Mouse (Mus musculus): ENCODE results near the gene Arhgef12.
A peak's percentile ranks its signal among the peaks of the same experiment; 100 is the strongest.
"Not testable (repeated sequence)": the region's sequence is repeated elsewhere in the genome, so short reads cannot be mapped to it uniquely, and the experiment has no call there.

Arhgef12 gene

DNA sequence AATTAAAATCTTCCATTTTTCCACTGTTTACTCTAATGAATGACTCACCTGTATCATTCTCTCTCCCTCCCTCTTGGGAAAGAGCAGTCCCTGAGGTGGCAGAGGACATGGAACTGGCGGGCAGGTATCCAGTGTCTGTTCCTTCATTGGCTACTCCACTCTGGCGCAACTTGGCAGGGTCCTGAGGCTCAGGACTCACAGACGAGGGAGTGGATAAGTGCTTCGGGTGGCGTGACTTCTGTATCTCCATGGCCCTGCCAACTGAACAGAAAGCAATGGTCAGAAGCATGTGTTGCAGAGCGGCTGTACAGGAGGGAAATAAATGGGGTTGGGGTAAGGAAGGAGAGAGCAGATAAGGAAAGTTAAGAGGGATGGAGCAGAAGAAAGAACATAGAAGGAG is 109.5 kb downstream of the Arhgef12 start:
- DNase-seq: no peak

DNA sequence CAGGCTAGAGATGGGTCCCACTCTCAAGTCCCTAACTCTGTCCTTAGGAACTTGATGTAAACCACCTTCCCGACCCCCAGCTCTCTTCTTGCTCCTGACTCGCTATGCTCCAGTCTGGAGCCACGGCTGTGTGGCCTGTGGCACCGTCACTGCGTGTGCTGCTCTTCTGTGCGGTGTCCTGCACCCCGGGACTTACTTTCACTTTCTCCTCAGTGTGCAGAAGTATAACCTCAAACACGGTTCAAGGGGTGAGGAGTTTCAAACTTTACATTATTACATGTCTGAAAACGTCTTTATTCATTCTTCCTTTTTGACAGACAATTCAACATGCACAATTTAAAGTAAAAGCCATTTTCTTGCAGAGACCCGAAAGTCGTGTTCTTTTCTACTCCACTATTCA is 111.7 kb downstream of the Arhgef12 start:
- no peak for DNase-seq

DNA sequence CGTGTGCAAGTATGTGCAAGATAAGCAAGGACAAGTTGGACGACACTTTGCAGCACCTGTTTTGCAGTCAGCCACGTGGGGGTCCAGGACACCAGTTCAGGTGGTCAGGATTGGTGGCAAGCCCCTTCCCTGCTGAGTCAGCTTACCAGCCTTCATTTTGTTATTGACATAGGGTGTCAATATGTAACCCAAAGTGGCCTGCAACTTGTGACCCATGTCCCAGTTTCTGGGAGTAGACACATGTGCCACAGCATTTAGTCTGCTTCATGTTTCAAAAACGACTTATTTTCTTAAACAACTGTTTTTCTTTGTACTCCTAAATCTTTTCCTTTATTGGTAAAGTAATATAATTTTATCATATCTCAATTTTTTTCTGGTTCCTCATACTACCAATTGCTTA is 112.3 kb downstream of the Arhgef12 start:
- DNase-seq: no peak

DNA sequence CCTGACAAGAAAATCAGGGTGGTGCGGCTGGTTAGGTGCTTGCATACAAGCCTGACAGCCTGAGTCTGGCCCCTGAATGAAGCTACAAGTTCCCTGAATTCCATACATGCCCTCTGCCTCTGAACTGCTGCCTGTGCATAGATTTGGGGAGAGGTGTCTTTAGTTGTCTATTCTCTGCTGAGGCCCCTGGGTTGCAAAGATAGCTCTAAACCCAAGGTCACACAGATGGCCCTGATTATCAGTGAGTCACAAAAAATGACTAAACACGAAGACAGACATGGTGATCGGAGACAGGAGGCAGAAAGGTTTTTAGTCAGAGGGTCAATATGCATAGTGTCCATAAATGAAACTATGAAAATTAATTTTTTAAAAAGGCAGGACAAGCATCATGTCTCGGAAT is 113.4 kb downstream of the Arhgef12 start:
- no peak for DNase-seq

DNA sequence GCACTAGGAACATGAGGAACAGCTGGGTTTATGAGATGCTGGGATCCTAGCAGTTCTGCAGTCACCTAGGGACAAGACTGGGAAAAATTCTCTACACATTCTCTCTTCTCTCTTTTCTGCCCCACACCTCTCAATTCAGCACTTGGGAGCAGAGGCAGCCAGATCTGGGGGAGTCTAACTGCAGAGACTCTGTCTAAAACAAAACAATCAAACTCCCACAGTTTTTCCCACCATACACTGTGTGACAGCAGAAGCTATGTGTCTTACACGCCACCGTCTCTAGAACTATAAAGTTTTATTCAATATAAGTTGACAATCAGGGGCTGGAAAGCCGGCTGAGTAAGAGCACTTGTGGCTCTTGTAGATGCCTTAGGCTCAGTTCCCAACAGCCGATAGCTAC is 119.1 kb downstream of the Arhgef12 start:
- no peak for DNase-seq

DNA sequence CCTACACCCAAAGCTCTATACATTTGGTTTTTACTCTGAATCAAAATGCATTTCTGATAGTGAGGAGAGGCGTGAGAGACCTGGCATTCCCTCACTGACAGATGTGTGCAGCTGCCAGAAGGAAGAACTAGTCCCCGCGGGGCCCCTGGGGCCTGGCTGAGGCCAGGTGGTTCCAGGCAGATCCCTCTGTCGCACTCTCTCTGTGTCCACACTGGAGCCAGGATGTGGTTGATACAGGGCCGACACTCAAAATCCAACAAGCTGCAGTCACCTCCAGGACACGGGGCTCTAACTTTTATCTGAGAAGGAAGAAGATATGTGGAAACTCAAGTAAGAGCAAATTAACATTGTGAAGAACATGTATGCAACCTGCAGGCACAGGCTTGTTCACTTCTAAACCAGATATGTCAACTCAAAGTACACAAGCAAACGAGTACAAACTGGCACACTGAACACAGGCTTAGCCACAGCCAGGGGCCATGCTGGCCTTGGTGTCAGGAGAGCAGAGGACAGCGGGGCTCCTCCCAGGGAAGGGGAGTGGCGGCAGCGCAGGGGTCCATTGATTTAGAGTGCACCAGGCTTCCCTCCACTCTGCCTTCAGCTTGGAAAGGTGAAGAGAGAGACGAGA is 138.0 kb downstream of the Arhgef12 start:
- no peak for DNase-seq

GRCm38 (mm10) chr9:42967731-42968130 is 139.3 kb downstream of the Arhgef12 start:
- DNase-seq: no peak

DNA sequence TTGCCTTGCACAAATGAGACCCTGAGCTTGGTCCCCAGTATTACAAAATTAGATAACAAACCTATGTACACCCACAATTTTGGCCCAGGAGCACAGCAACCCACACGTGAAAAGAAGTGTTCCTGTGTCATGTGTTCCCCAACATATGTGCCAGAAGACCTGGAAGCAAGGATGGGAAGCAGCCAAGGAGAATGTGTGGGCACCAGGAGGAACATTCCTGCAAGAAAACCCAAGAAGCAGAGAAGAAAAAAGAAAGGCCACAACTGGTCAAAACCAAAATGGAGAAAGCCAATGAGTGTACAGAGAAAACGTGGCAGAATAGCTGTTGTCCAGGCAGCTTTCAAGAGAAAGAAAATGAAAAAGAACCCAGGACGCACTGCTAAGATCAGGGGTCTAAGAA is 142.2 kb downstream of the Arhgef12 start:
- DNase-seq: not testable (repeated sequence)

DNA sequence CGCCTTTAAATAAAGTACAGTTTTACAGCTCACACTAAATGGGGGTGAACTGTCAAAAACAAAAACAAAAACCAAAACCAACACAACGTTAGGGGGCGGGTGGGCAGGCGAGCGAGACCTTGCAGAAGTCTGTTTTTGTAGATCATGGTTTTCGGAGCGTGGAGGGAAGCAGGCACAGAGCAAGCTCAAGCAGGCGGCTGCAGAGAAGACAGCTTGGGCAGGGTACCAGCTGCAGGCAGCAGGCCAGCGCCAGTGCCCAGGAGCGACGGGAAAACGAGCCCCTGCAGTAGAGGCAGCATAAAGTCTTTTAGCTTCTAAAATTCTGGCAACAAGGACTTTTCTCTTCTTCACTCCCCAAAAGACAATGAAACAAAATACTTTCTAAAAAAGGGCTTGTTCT is 142.7 kb downstream of the Arhgef12 start:
- peak; percentile 71 for DNase-seq

DNA sequence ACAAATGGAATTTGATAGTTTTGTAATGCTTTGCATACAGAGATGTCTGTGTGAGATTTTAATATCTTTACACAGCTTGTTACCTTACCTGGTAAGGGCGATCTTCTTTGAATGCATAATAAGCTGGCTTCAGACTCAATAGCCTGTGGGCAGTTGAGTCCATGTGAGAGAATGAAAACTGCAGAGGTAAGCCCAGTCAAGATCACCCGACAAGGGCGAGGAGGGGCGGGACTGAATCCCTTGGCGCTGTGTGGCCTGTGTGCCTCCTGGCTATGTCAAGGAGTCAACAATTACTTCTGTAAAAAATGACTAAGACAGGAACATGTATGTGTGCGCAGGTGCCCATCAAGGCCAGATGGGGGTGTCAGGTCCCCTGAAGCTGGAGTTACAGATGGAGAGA is 144.5 kb downstream of the Arhgef12 start:
- DNase-seq: no peak

DNA sequence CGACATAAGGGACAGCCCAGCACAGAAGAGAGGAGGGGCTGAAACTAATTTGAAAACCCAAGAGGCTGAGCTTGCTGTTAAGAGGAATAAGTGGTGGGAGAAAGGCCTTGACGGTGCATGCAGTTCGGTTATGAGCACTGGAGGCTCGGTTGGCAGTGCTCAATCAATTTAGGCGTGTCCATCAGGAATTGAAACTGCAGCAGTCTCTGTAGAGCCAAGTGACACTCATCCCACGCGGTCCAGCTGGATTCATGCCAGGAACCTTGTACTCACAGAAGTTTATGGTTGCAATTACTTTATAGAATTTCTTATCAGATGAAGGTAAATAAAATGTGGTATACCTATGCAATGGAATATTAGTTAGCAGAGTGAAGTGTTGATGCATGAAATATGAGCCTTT is 148.6 kb downstream of the Arhgef12 start:
- peak; percentile 29 for DNase-seq

- DNase-seq: no peak
Measured at GRCm38 (mm10) chr9:42948381-42948780, 158.7 kb downstream of the Arhgef12 start.

DNA sequence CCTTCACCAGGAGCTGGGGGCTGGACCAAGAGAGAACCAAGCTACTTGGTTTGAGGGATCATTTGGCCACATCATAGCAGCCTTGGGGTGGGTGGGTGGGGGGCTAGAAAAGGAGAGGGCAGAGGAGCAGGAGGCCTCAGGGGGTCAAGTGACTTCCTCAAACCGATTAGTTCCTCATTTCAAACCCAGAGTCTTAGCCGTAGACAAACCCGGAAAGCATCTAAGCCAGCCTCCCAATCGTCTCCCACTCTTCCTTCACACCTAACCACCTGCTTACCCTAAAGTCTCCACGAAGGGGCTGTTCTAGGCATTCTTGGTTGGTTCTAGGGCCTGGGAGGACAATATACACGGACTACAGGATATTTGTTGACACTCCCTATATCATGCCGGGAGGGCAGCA is 161.9 kb downstream of the Arhgef12 start:
- no peak for DNase-seq

DNA sequence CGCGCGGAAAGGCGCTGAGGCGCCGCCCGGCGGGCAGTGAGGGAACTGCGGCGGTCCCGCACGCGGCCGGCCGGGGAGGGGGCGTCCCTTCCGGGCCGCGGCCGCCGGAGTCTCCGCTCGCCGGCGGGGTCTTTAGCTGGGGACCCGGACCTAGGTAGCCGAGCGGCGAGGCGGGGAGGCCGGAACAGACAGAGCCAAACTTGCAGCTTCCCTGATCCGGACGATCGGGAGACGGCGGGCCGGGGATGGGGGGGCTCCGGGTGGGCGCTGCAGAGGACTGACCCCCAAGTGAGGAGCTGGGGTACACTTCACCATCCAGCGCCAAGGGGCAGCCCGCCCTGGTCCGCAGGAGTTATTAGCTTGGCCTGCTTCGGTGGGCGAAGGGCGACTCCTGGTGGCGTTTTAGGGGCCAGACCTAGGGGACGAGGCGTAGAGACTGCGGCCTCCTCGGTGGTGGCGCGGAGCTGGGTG is 162.5 kb downstream of the Arhgef12 start:
- DNase-seq: peak; percentile 91

- peak; percentile 40 for DNase-seq
Measured at GRCm38 (mm10) chr9:42943781-42944535, 163.1 kb downstream of the Arhgef12 start, which contains the start of gene Grik4. Grik4 (minus strand) TSS chr9:42944493.

DNA sequence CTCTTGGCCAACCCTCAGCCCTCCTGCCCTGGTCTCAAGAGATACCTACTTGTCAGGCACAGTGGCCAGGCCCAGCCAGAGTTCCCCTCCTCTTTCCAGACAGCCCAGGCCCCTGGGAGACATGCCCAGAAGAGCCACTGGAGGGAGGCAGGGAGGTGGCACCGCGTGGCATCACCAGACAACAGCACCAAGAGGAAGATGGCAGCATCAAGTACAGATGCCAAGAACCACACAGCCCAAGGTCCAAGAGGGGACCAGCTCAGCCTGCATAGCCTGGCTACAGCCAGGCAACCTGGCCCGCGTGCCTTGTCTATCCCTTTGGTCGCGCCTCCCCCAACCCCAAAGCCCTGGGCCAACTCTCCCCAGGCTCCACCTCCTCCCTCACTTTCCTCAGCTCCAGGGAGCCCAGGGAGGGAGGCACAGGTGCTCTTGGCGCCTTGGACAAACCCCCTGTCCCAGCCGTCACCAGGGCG is 163.9 kb downstream of the Arhgef12 start:
- DNase-seq: peak; percentile 53

DNA sequence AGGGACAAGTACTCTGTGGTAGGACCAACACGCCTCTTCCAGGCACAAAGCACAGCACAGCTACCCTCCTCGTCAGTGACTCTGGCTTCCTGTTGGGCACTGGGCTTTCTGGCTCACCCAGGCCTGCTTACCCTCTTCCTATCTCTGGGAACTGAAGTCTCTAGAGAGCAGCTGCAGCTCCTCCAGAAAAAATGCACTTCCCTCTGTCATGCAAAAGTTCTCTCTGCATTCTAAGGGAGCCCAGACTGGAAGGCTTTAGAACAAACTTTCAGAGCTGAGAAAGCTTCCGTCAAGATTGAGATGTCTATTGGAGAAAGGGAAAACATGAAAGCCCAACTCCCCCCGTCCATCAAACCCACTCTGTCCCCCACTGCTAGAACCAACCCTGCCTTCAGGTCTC is 164.9 kb downstream of the Arhgef12 start:
- no peak for DNase-seq

- no peak for DNase-seq
Measured at GRCm38 (mm10) chr9:42932146-42932545, 174.9 kb downstream of the Arhgef12 start.

GRCm38 (mm10) chr9:42927498-42927897 is 179.5 kb downstream of the Arhgef12 start:
- no peak for DNase-seq

- DNase-seq: no peak
Measured at GRCm38 (mm10) chr9:42926564-42926963, 180.5 kb downstream of the Arhgef12 start.

GRCm38 (mm10) chr9:42921830-42922229 is 185.2 kb downstream of the Arhgef12 start:
- DNase-seq: no peak

DNA sequence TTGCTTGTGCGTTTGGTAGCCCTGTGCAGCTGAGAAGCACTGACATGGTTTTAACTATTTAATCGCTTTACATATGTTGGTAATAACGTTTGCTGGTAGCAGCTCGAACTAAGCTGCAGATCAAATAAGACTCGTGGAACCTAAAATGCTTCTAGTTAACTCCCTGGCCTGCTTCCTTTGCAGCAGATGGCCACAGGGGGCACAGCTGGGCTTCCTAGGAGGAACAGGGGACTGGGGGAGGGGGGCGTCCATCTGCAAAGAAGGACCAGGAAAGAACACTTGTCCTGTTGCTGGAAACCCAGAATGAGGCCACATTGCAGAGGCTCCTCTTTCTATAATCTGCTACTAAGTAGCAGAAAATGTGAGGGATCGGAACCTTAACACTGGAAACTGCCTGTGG is 186.8 kb downstream of the Arhgef12 start:
- peak; percentile 55 for DNase-seq

DNA sequence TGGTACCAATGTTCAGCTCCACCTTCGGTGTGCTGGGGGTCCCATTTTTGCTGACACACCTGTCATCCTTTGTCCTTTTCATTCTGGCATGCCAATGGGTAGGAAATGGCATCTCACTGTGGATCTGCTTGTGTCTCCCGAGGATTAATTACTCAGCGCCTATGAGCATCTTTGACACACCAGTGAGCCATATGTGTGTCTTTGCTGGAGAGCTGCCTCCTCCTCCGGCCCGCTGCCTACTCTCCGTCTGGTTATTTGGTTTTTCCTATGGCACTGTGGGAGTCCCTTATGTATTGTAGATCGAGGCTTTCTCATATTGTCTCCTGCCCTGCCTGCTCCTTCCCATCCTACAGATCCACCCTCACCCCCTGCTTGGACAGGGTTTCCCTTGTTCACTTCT is 189.1 kb downstream of the Arhgef12 start:
- no peak for DNase-seq

All from right cerebral cortex, postnatal 4 days (tissue).